Mouse (Mus musculus) heart, postnatal 0 days (tissue): Measurements from ENCODE around the gene Tnnc1. TPM values are rescaled to one million over a fixed set of nuclear protein-coding genes. Genes with fewer than 3 reads are reported as not detected.

Experiments used
- ATAC-seq: fragments of 200-750 bp; cut with Nextera tagmentation; 2 replicates; pipeline ENCODE4 v1.8.0; 2017; ENCODE audit warnings: low read depth, moderate number of reproducible peaks, moderate library complexity; ENCODE audit not compliant: insufficient read depth
- DNase-seq: peaks from one replicate; pipeline ENCODE4 v3.0.0-alpha.2; 2016; ENCODE audit warnings: low spot score
- H3K27ac ChIP-seq: fragments of 300-500 bp; sonication (generic); 2 replicates; pipeline ENCODE4 v1.5.1; 2014; ENCODE audit warnings: low read depth, mild to moderate bottlenecking
- H3K27me3 ChIP-seq: fragments of 300-500 bp; sonication (generic); 2 replicates; pipeline ENCODE4 v1.6.1; 2014; ENCODE audit warnings: low read length, mixed read lengths; ENCODE audit not compliant: control insufficient read depth, insufficient read depth
- H3K36me3 ChIP-seq: fragments of 300-500 bp; sonication (generic); replicated peaks from 2 replicates; pipeline ENCODE4 v1.6.1; 2014; ENCODE audit warnings: low read length, mixed read lengths; ENCODE audit not compliant: control insufficient read depth, insufficient read depth
- H3K4me1 ChIP-seq: fragments of 300-500 bp; sonication (generic); 2 replicates; pipeline ENCODE4 v1.6.1; 2014; ENCODE audit warnings: antibody characterized with exemption; ENCODE audit not compliant: control insufficient read depth, insufficient read depth
- H3K4me2 ChIP-seq: fragments of 300-500 bp; sonication (generic); 2 replicates; pipeline ENCODE4 v1.6.1; 2014; ENCODE audit warnings: low read depth, mild to moderate bottlenecking, low read length, moderate library complexity
- H3K4me3 ChIP-seq: fragments of 300-500 bp; sonication (generic); 2 replicates; pipeline ENCODE4 v1.5.1; 2014; ENCODE audit warnings: low read depth, low read length
- H3K9ac ChIP-seq: fragments of 300-500 bp; sonication (generic); replicated peaks from 2 replicates; pipeline ENCODE4 v1.6.1; 2014; ENCODE audit warnings: low read depth, low read length, mixed read lengths
- H3K9me3 ChIP-seq: fragments of 300-500 bp; sonication (generic); replicated peaks from 2 replicates; pipeline ENCODE4 v1.6.1; 2016; ENCODE audit warnings: low read length; ENCODE audit not compliant: control insufficient read depth
- CTCF ChIP-seq: IDR thresholded peaks from 2 replicates; pipeline ENCODE4 v1.5.1; 2016; ENCODE audit warnings: antibody characterized with exemption, control low read depth, low read depth
- EP300 ChIP-seq: IDR thresholded peaks from 2 replicates; pipeline ENCODE4 v1.6.1; 2016; ENCODE audit warnings: antibody characterized with exemption, low read depth
- whole genome bisulfite sequencing: fragments of 180-500 bp; shearing (Covaris S2); extraction: QIAGEN DNeasy Blood & Tissue Kit; methylation state at CpG from one replicate; pipeline ENCODE4 v1.1.7; 2014; 5-methylcytosine and 5-hydroxymethylcytosine counted together
- polyA plus RNA-seq: library from polyadenylated mRNA; unstranded; fragments of >200 nt; fragmentation: Nextera tagmentation; extraction: Ambion mirVana; gene quantifications from 2 replicates; pipeline ENCODE4 v1.2.1, GENCODE M21; 2015
- total RNA-seq: library from RNA; depleted of rRNA; stranded (reverse); fragments of >200 nt; gene quantifications from 2 replicates; pipeline ENCODE4 v1.2.3, GENCODE M21; 2014; ENCODE audit warnings: low replicate concordance

Tnnc1 gene
- total and polyA plus RNA-seq, 2 experiments from 2014 or later: 3,145 to 7,680 TPM

DNA sequence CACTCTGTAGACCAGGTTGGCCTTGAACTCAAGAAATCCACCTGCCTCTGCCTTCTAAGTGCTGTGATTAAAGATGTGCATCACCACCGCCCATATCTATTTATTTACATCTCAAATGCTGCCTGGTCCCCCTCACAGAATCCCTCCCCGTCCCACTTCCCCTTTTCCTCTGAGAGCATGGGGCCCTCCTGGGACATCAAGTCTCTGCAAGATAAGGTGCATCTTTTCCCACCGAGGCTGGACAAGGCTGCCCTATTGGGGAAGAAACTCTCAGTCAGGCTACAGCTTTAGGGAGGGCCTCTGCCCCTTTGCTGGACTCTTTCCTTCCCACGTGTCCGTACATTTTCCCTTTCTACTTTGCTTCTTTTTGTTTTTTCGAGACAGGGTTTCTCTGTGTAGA lies 38.6 kb upstream of the Tnnc1 start:
- DNase-seq (no peak), ATAC-seq (no peak)
- Histone ChIP-seq H3K9me3 (no peaks in the 10 kb centered on the region), H3K9ac (no peak overlapping the region), H3K27me3 (no peaks in the 10 kb centered on the region), H3K27ac (no peak overlapping the region), H3K36me3 (peaks cover 46% of the 10 kb centered on the region), H3K4me1 (0 out of 2 replicates have a peak, but pooled peaks cover 5% of the 10 kb centered on the region), H3K4me2 (no peak overlapping the region), H3K4me3 (no peak overlapping the region)
- no peak for TF ChIP-seq EP300
- 45% methylated on average over 6 of the region's 6 CpGs for WGBS

DNA sequence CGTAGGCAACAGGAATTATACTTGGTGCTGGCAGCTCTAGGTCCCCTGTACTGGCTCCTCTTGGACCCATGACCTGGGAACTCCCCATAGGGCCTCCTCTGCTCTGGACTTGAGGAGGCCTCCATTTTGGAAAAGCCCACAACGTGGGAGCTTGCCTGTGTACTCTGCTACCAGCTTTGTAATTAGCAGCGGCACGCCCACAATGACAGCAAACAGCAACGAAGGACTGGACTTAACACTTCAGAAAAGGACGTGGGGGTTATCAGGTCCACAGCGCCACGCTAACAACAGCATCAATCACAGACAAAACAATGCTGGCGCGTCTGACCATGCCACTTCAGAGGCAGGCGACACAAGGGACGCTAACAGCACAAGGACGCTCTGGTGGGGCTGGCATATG lies 37.1 kb upstream of the Tnnc1 start:
- no peaks in the 10 kb centered on the region for H3K4me1 ChIP-seq
- TF ChIP-seq EP300: no peak
- TF ChIP-seq CTCF: no peak
- H3K36me3 ChIP-seq: peaks cover 60% of the 10 kb centered on the region

DNA sequence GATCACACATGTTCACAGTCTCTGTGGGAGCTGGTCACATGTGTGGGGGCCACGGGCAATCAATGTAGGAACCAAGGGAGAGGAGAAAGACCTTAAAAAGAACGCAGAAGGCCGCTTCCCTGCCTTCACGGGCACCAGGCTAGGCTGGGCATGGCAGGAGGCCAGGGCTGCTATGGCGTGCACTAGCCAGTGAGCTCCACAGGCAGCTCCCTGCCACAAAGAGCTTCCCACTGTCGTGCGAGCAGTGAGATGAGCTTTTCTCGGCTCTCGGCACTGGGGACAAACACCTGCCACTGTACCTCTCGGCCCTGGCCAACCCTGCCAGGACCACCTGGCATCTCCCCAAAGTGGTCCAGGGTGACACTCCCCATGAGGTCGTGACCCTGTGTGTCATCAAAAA lies 36.7 kb upstream of the Tnnc1 start:
- Histone ChIP-seq H3K9ac (no peak overlapping the region), H3K4me3 (no peak overlapping the region), H3K4me1 (no peaks in the 10 kb centered on the region), H3K36me3 (peaks cover 65% of the 10 kb centered on the region), H3K27ac (no peak overlapping the region), H3K9me3 (no peaks in the 10 kb centered on the region), H3K27me3 (no peaks in the 10 kb centered on the region), H3K4me2 (no peak overlapping the region)
- no peak for TF ChIP-seq EP300
- TF ChIP-seq CTCF: no peak
- WGBS: 78% methylated on average over 11 of the region's 11 CpGs
- ATAC-seq (no peak), DNase-seq (no peak)

More for the DNA sequence above, 37.1 kb upstream of the Tnnc1 start:
- no peak overlapping the region for H3K4me3 ChIP-seq
- no peaks in the 10 kb centered on the region for H3K27me3 ChIP-seq
- H3K4me2 ChIP-seq: no peak overlapping the region
- ATAC-seq (no peak), DNase-seq (no peak)
- H3K27ac ChIP-seq: no peak overlapping the region
- no peak overlapping the region for H3K9ac ChIP-seq
- 72% methylated on average over 13 of the region's 13 CpGs for WGBS
- H3K9me3 ChIP-seq: no peaks in the 10 kb centered on the region

DNA sequence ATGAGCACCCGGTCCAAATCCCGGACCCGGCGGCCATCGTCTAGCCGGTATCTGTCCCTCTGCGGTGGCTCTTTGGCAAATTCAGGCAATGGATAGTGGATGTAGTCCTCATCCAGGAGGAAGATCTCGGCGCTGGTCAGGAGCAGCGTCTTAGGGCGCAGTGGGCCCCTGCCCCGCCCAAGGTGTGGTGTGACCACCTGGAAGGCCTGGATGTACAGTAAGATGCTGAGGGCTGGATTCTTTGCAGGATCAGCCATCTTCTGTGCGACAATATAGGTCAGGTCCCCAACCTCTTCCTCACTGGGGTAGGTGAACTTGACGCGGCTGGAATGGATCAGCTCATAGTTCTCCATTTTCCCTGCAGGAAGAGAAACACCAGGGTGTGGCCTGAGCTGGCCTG lies 36.3 kb upstream of the Tnnc1 start:
- TF ChIP-seq CTCF: no peak
- no peak for TF ChIP-seq EP300
- H3K9me3 ChIP-seq: no peaks in the 10 kb centered on the region
- H3K4me1 ChIP-seq: no peaks in the 10 kb centered on the region
- no peaks in the 10 kb centered on the region for H3K27me3 ChIP-seq
- 92% methylated on average over 15 of the region's 15 CpGs for WGBS
- no peak for ATAC-seq
- no peak overlapping the region for H3K27ac ChIP-seq
- no peak overlapping the region for H3K9ac ChIP-seq
- no peak overlapping the region for H3K4me2 ChIP-seq
- H3K4me3 ChIP-seq: no peak overlapping the region
- DNase-seq: no peak
- H3K36me3 ChIP-seq: peaks cover 69% of the 10 kb centered on the region

DNA sequence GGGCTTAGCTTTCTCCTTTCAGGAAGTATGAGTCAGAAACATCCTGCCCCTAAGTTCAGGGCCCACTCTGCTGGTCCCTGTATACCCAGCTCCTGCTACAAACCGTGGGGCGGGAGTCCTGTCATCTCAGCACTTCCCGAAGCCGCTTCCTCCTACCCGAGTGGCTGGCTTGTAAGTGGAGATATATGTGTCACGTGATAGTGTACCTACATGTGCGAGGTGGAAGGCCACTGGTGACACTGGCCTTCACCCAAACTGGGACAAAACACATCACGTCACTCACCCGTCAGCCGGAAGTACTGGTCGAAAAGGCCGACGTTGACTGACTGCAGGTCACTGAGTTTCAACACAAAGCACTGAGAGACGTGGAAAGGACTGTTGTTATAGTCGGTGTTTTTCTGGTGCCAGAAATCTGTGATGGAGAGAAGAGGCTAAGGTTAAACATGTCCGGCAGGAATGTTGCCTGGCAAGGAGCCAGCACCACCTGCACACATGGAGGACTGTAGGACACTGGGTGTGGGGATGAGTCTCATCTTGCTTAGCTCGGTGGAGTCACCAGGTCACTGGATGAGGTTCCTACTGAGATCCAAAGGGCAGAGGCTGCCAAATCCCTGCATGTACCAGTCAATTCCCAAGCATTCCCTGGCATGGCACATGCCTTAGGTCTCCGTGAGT lies 35.2 kb upstream of the Tnnc1 start:
- WGBS: 43% methylated on average over 18 of the region's 18 CpGs
- no peak overlapping the region for H3K9ac ChIP-seq

DNA sequence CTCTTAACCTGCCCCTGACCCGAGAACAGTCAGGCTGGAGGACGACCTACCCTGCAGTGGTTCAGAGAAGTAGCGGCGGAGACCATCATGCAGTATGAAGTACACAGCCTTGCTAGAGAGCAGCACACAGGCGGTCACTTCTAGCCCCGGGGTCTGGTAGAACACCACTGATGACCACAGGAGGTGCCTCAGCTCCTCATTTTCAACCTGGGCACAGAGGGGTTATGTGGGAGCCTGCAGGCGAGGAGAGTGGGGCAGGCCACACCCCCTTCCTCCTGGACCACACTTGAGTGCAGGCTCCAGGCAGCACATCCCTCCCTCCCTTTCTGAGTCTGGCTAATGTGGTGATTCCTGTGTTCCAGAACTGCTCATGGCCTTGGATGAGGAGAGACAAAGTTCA lies 34.6 kb upstream of the Tnnc1 start:
- no peak for DNase-seq
- Histone ChIP-seq H3K27me3 (no peaks in the 10 kb centered on the region), H3K4me3 (no peak overlapping the region), H3K9me3 (no peaks in the 10 kb centered on the region), H3K36me3 (peaks cover 84% of the 10 kb centered on the region), H3K27ac (peak overlapping the region; percentile 46; the same call in 1 of the 2 replicates), H3K4me1 (no peaks in the 10 kb centered on the region), H3K9ac (no peak overlapping the region), H3K4me2 (no peak overlapping the region)
- WGBS: 74% methylated on average over 7 of the region's 7 CpGs
- no peak for ATAC-seq
- TF ChIP-seq CTCF: no peak
- no peak for TF ChIP-seq EP300

More for the DNA sequence above, 35.2 kb upstream of the Tnnc1 start:
- Histone ChIP-seq H3K4me1 (no peaks in the 10 kb centered on the region), H3K27ac (peak overlapping the region; percentile 46; the same call in 1 of the 2 replicates), H3K9me3 (no peaks in the 10 kb centered on the region), H3K36me3 (peaks cover 80% of the 10 kb centered on the region), H3K27me3 (no peaks in the 10 kb centered on the region), H3K4me2 (no peak overlapping the region), H3K4me3 (no peak overlapping the region)
- no peak for TF ChIP-seq EP300
- no peak for TF ChIP-seq CTCF
- DNase-seq (no peak), ATAC-seq (peak; percentile 21)
